Mouse (Mus musculus) right cerebral cortex, postnatal 36 days (tissue): ENCODE data around the gene Tmem213.

Experiments used
- DNase-seq, 2 experiments: peaks; one replicate each; pipeline ENCODE4 v3.0.0; 2022; ENCODE audit warnings: low spot score in 2 of 2, mixed read lengths in 1 of 2

Tmem213 gene

GRCm38 (mm10) chr6:38152305-38152704 lies 43.2 kb downstream of the Tmem213 start:
- no peak for DNase-seq

- no peak for DNase-seq
Observed at GRCm38 (mm10) chr6:38156204-38156603, 47.1 kb downstream of the Tmem213 start.

- no peak for DNase-seq
Observed at GRCm38 (mm10) chr6:38157925-38158324, 48.9 kb downstream of the Tmem213 start.

DNA sequence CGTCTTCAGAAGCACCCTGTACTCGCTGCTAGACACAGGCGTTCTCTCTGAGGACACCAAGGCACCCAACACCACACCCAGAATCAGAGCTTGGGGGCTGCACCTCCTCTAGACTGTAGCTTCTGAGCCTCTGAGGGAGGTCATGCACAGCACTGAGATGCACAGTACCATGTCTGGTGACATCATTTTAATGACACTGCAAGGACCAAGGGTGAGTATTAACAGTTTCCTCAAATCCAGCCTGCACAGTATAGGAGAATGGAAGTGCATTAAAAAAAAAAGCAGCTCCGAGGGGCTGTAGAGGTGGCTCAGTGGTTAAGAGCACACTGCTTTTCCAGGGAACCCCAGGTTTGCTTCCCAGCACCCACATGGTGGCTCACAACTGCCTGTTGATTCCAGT lies 50.5 kb downstream of the Tmem213 start:
- DNase-seq = no peak

DNA sequence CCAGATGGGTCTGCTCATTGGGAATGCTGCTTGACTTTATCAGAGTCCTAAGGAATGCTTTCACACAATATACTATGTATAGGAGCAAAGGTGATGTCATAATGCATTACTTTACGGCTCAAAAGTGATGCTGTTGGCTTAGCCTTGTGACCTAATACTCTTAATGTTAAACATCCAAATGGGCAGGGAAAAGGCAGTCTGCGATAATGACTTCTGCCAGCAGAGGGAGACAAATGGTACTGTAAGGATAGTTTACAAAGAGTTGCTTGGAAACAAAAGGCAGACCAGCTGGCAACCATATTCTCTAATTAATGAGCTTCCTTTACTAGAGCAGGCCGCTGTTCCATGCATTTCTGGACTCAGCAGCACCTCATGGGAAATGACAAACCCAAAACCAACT lies 51.0 kb downstream of the Tmem213 start:
- DNase-seq = peak; percentile 69 to 71

- DNase-seq = no peak
Observed at GRCm38 (mm10) chr6:38160556-38160955, 51.5 kb downstream of the Tmem213 start.

GRCm38 (mm10) chr6:38162825-38163504 lies 53.9 kb downstream of the Tmem213 start:
- no peak for DNase-seq

- no peak for DNase-seq
Observed at GRCm38 (mm10) chr6:38164705-38165104, 55.6 kb downstream of the Tmem213 start.

DNA sequence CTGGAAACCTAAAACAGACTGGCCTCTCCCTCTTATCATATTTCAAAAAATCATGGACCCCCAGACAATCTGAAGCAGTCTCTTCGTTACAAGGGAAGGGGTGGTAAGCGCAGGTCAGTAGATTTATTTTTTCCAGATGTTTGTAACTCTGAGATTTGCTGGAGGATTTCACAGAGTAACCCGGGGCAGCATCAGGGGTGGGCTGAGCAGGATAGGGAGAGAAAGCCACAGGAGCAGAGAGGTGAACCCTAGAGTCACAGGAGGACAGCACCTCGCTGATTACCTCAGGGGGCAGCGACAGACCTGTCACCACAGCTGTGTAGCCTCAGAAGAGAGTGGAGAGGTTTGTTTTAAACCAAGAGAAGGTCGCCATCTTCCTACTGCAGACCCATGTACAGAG lies 56.3 kb downstream of the Tmem213 start:
- no peak for DNase-seq
